Mouse (Mus musculus) retina, embryonic 14.5 days (tissue): ENCODE results near the gene Fam160b1.

ENCODE experiments used
- DNase-seq: peaks from one replicate; pipeline ENCODE4 v3.0.0-alpha.2; 2015; ENCODE audit warnings: low spot score

Fam160b1 gene

DNA sequence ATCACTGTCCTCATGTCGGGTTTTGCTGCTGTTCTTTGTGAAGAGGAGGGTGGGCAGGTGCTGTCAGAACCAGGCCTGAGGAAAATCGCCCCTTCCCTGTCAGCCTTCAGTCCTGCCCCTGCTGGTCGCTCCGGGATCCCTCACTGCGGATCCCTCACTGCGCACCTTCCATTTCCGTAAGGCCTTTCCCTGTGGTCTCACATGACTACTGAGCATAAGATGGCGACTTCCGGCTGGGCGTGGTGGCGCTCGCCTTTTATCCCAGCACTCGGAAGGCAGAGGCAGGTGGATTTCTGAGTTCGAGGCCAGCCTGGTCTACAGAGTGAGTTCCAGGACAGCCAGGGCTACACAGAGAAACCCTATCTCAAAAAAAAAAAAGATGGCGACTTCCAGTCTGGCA, 64.8 kb downstream of the Fam160b1 start:
- no peak for DNase-seq

DNA sequence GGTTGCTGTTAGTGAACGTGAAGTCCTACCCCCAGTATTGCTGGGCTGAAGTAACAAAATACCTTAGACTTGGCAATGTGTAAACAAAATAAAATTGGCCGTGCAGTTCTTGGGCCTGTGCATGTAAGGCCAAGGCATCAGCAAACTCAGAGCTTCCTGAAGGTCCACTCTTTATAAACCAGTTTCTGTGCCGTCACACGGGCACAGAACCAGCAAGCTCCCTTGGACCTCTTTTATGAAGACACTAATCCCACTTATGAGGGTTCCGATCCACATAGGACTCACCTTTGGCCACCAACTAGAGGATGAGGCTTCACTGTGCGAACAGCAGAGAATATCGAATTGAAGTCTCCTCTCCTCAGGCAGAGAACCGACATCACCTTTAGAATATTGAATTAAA, 66.4 kb downstream of the Fam160b1 start:
- DNase-seq = no peak

DNA sequence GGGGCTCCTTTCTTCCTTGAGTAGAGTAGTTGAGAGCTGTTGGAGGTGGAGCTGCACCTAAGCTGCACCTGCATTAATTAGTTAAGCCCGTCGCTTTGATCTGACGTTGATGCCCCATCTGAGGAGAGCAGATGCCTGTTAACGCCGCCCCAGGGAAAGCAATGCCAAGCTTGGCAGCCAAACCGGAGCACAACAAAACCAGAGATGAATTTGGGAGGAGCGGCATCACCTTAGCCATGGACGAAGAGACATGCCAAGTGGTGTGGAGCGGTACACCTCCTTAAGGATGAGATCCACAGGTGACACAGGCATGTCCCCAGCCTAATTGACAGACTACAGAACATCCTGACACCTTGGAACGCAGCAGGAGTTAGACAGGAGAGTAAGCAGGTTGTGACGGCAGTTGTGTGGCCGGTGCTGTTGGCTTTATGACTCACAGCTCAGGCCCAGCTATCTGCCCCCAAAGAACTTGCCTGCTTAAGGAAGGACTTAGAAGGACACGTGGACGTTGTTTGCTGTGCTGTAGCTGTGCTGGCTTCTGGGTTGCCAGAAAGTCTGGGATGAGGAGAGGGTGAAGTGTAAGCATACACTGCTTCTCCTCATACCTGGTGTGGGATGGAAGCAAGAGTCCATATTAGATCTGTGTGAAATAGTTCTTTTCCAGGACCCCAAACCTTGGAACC, 67.4 kb downstream of the Fam160b1 start:
- DNase-seq = no peak

DNA sequence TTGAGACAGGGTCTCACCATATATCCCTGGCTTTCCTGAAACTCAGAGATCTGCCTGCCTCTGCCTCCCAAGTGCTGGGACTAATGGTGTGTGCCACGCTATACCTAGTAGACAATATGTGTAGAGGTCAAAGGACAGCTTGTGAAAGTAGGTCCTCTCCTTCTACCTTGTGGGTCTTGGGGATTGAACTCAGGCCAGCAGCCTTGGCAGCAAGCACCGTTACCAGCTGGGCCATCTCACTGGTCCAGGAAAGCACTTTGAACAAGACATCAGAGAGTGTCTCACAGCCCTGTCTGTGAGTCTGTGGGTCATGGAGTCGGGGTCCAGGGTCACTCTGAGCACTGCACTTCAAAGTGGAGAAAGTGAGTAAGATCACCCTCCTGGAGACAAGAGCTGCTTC, 68.2 kb downstream of the Fam160b1 start:
- DNase-seq = no peak

DNA sequence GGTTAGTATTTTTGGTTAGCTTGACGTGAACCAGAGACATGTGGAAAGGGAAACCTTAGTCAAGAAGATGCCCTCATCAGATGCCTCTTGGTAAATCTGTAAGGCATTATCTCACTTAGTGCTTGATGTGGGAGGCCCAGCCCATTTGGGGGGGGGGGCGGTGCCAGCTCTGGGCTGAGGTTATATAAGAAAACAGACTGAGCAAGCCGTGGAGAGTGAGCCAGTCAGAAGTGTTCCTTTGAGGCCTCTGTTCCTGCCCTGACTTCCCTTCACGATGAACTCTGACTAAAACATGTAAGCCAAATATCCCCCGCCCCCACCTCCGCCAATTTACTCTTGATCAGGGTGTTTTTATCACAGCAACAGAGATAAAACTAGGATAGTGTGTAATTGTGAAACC, 69.4 kb downstream of the Fam160b1 start:
- DNase-seq = no peak

- no peak for DNase-seq
Measured at GRCm38 (mm10) chr19:57431476-57431875, 71.0 kb downstream of the Fam160b1 start.

GRCm38 (mm10) chr19:57434024-57434423, 73.5 kb downstream of the Fam160b1 start:
- peak; percentile 46 for DNase-seq

DNA sequence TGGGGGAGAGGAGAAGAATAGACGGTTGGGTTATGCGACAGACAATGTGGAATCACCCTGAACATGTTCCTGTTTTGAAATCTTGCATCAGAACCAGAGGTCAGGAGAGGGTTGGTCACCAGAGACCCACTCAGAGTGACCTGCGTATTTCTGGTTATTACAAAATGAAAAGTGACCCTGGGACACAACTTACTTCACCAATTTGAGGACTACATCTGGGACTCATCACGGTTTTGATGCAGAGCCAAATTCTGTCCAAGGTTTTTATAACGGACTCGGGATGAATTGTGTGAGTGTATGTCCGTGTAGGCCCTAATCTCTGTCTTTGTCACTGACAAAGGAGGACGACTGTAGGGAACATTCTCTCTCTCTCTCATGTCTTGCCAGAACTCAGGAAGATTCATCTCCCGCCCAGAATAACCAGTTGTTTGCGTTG, 76.1 kb downstream of the Fam160b1 start:
- DNase-seq = no peak

- DNase-seq = no peak
Measured at GRCm38 (mm10) chr19:57437042-57437441, 76.6 kb downstream of the Fam160b1 start.
